Mouse (Mus musculus) heart, adult 2 months (tissue): ENCODE measurements around the gene Cmtm4.

Source experiments
- EP300 ChIP-seq: fragments of 200-500 bp; IDR thresholded peaks from 2 replicates; pipeline ENCODE4 v1.6.1; 2011; ENCODE audit warnings: low read depth, low read length, control low read depth; ENCODE audit not compliant: insufficient read depth
- POLR2A ChIP-seq: fragments of 200-500 bp; IDR thresholded peaks from 2 replicates; pipeline ENCODE4 v1.6.1; 2011; ENCODE audit warnings: mild to moderate bottlenecking, low read depth, low read length, control low read depth; ENCODE audit not compliant: insufficient read depth

- TF ChIP-seq POLR2A (no peak), EP300 (no peak)
Observed at GRCm38 (mm10) chr8:104353186-104353585, 42.4 kb downstream of the Cmtm4 start.
